Mouse (Mus musculus) midbrain, embryonic 10.5 days (tissue): ENCODE data around the gene Spata45. TPM values are rescaled to one million over a fixed set of nuclear protein-coding genes. Genes with fewer than 3 reads are reported as not detected.

Source experiments
- DNase-seq: peaks from one replicate; pipeline ENCODE4 v3.0.0-alpha.2; 2017; ENCODE audit warnings: low spot score
- H3K27ac ChIP-seq: fragments of 300-500 bp; sonication (generic); replicated peaks from 2 replicates; pipeline ENCODE4 v1.5.1; 2016; ENCODE audit warnings: mild to moderate bottlenecking
- H3K27me3 ChIP-seq: fragments of 300-500 bp; sonication (generic); 2 replicates; pipeline ENCODE4 v1.6.1; 2016; ENCODE audit warnings: low read depth, mild to moderate bottlenecking; ENCODE audit not compliant: poor library complexity, severe bottlenecking
- H3K36me3 ChIP-seq: fragments of 300-500 bp; sonication (generic); 2 replicates; pipeline ENCODE4 v1.6.1; 2016; ENCODE audit warnings: mild to moderate bottlenecking, moderate library complexity
- H3K4me1 ChIP-seq: fragments of 300-500 bp; sonication (generic); 2 replicates; pipeline ENCODE4 v1.6.1; 2016
- H3K4me3 ChIP-seq: fragments of 300-500 bp; sonication (generic); 2 replicates; pipeline ENCODE4 v1.5.1; 2016; ENCODE audit warnings: mild to moderate bottlenecking, moderate library complexity
- H3K9me3 ChIP-seq: fragments of 300-500 bp; sonication (generic); replicated peaks from 2 replicates; pipeline ENCODE4 v1.6.1; 2016; ENCODE audit warnings: mild to moderate bottlenecking
- WGBS: fragments of 180-500 bp; shearing (Covaris S2); methylation state at CpG from one replicate; pipeline ENCODE4 v1.1.7; 2016; 5-methylcytosine and 5-hydroxymethylcytosine counted together
- polyA plus RNA-seq: library from polyadenylated mRNA; unstranded; fragments of >200 nt; fragmentation: Nextera tagmentation; extraction: Ambion mirVana; gene quantifications from 2 replicates; pipeline ENCODE4 v1.2.1, GENCODE M21; 2016

Spata45 gene
- polyA plus RNA-seq, result not detected in 2 replicates

DNA sequence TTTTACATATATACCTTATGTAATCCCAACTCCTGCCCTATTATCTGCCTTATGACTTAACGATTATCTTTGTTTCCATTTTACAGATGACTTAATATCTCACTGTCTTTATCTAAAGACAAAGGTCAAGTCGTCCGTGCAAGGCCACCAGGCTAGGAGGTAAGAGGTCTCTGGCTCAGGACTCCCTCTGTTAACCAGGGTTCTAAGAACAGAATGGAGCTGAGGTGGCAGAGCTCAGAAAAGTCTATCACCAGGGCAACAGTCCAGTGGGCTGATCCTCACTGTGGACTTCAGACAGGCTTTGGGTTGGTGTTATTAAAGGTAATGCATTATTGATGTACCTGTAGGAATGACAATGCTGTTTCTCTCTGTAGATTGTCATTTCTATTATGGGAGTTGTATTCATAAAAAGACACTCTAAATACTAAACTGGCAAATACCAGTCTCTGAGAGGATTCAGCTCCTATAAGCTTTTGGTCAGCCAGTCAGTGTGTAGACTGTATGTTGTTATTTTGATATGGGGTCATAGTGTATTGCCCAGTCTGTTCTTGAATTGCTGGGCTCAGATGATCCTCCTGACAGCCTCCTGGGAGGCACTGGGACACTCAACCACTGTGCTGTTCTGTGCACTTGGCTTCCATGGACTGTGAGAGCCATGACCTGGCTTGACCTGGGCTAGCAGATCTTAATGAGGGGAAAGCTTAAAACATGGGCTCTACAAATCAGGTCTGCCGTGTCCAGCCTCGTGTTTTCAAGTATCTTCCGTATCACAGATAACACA lies at the start of gene Spata45:
Gene Spata45, plus strand, starts transcription at position 86 of the 781 bp plus-strand sequence.
- Histone ChIP-seq H3K4me3 (no peak within 1 kb of the TSS), H3K36me3 (no peaks in the 10 kb centered on the region), H3K9me3 (no peaks in the 10 kb centered on the region), H3K27ac (no peak within 1 kb of the TSS), H3K27me3 (no peaks in the 10 kb centered on the region), H3K4me1 (peaks cover 12% of the 10 kb centered on the region)
- no peak for DNase-seq
- 82% methylated on average over 6 of the region's 6 CpGs for WGBS

DNA sequence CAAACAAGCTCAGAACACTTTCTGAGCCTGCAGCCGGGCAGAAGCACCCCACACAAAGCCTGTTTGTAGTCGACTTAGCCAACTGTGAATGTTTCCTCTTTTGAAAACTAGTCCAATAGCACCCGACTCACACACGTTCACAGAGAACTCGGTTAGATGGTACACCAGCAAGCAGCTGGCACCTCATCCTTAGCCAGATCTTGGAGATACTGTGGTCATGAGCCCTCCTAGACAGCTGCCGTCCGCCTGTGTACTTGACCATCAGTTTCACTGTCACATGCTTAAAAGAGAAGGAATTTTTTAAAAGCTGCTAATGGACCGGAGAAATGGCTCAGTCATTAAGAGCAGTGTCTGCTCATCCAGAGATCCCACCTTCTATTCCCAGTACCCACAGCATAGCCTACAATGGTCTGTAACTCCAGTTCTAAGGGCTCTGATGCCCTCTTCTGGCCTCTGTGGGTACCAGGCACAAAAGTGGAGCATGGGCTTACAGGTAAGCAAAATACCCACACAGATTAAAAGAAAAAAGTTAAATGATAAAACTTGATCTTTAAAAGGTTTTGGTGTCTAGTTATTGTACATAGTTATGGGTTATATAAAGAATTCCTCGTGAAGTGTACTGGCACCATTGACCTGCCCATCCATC lies 46.9 kb upstream of the Spata45 start:
- Histone ChIP-seq H3K27me3 (no peaks in the 10 kb centered on the region), H3K4me3 (no peak overlapping the region), H3K27ac (no peak overlapping the region), H3K4me1 (no peaks in the 10 kb centered on the region), H3K36me3 (no peaks in the 10 kb centered on the region), H3K9me3 (no peaks in the 10 kb centered on the region)
- WGBS, result 84% methylated on average over 9 of the region's 9 CpGs
- no peak for DNase-seq

DNA sequence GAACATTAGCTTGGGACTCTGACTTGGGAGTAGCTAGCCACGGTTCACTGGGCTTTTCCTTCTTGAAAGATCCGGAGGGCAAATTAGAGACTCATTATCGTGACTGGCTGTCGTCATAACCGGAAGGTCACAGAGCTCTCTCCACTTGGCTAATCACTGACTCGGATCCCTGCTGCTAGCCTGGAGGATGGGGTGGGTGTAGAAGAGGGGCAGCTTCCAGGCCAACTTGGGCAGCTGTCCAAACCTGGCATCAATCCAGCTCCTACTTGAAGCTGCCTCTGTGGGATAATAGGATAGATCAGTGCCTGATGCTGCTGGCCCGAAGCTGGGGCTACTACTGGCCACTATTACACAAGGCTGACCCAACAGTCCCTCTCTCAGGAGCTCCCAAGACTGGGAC lies 40.9 kb upstream of the Spata45 start:
- Histone ChIP-seq H3K4me1 (no peaks in the 10 kb centered on the region), H3K9me3 (0 out of 2 replicates have a peak, but pooled peaks cover 6% of the 10 kb centered on the region), H3K4me3 (no peak overlapping the region), H3K36me3 (no peaks in the 10 kb centered on the region), H3K27ac (no peak overlapping the region), H3K27me3 (no peaks in the 10 kb centered on the region)
- no peak for DNase-seq
- 80% methylated on average over 7 of the region's 7 CpGs for WGBS

DNA sequence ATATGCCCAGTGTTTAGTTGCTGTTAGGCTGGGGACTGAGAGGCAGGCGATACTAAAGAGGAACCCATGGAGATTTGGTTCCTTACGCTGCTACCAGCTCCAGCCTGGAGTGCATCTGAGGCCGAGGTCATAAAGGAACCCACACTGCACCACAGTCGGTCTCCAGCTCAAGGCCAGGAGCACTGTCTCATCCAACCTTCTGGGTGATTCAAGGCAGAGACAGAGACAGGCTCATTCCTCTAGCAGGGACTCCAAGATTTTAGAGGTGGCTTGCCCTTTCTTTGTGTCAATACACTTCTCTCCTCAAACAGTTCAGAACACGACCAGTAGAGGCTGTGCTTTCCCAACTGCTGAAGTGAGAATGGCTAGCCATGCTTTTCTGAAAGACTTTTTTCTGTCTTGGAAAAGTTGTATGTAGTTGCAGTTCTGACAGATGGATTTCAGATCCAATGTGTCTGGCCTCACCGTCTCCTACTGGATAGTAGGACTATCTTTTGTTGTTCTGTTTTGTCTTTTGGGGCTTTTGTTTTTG lies 40.0 kb upstream of the Spata45 start:
- no peak overlapping the region for H3K4me3 ChIP-seq
- no peaks in the 10 kb centered on the region for H3K27me3 ChIP-seq
- H3K27ac ChIP-seq, result no peak overlapping the region
- 0 out of 2 replicates have a peak, but pooled peaks cover 6% of the 10 kb centered on the region for H3K9me3 ChIP-seq
- H3K36me3 ChIP-seq, result no peaks in the 10 kb centered on the region
- no peaks in the 10 kb centered on the region for H3K4me1 ChIP-seq
- no peak for DNase-seq
- WGBS, result 74% methylated on average over 6 of the region's 6 CpGs

DNA sequence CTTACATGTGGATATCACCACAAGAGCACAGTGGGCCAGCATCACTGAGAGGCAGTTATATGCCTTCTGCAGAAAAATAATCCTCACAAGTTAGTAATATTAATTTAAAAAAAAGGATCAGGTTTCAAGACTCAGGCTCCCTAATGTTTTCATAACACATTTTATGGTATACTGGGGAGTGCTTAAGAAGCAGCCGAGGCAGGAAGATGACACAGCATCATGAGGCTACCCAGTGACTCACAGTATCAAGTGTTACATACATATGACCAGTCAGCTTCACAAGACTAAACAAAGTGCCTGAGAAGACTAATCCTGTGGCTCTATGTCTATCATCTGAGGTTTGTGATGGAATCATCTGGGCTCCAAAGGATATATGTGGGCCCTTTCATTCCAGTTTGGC lies 38.4 kb upstream of the Spata45 start:
- Histone ChIP-seq H3K4me3 (no peak overlapping the region), H3K27me3 (no peaks in the 10 kb centered on the region), H3K36me3 (no peaks in the 10 kb centered on the region), H3K27ac (no peak overlapping the region), H3K4me1 (no peaks in the 10 kb centered on the region), H3K9me3 (0 out of 2 replicates have a peak, but pooled peaks cover 6% of the 10 kb centered on the region)
- DNase-seq, result no peak
- WGBS, result 79% methylated on average over 1 of the region's 1 CpGs

DNA sequence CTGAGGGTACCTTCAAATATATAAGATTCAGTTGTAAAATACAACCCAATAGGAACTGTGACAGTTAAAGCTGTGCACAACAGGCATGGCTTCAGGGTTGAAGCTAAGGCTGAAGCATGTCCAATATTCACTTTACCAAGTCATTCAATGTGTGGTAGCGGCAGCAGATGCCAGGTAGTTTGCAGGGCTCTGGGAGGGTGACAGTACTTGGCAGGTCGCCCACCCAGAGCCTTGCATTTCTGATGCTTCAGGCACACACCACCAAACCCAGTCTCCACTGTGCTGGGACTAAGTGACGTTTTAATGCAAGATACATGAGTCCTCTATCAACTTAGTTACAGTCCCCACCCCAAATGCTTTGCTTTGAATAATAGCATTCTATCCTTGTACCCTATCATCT lies 35.8 kb upstream of the Spata45 start:
- H3K9me3 ChIP-seq, result 0 out of 2 replicates have a peak, but pooled peaks cover 6% of the 10 kb centered on the region
- no peaks in the 10 kb centered on the region for H3K4me1 ChIP-seq
- no peak overlapping the region for H3K27ac ChIP-seq
- H3K4me3 ChIP-seq, result no peak overlapping the region
- WGBS, result 86% methylated on average over 3 of the region's 3 CpGs
- H3K27me3 ChIP-seq, result no peaks in the 10 kb centered on the region
- no peak for DNase-seq
- peaks cover 14% of the 10 kb centered on the region for H3K36me3 ChIP-seq

DNA sequence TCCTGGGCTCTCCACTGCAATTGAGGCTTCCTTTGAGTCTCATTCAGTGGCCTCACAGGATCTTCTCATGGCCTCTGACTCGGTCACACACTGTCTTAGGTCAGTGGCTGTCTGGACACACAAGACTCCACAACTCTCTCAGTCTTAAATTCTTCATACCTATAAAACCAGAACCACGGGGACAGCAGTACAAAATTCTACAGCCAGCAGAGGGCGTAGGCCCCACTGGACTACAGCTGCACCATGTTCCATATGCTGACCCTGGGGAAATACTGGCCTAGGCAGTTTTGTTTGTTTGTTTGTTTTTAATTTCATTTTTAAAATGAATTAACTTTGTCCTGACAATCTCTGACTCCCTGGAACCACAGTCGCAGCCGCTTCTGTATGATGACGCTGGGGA lies 34.2 kb upstream of the Spata45 start:
- Histone ChIP-seq H3K27me3 (no peaks in the 10 kb centered on the region), H3K27ac (no peak overlapping the region), H3K4me1 (no peaks in the 10 kb centered on the region), H3K36me3 (peaks cover 19% of the 10 kb centered on the region), H3K4me3 (no peak overlapping the region), H3K9me3 (0 out of 2 replicates have a peak, but pooled peaks cover 6% of the 10 kb centered on the region)
- WGBS, result 66% methylated on average over 6 of the region's 6 CpGs
- no peak for DNase-seq

DNA sequence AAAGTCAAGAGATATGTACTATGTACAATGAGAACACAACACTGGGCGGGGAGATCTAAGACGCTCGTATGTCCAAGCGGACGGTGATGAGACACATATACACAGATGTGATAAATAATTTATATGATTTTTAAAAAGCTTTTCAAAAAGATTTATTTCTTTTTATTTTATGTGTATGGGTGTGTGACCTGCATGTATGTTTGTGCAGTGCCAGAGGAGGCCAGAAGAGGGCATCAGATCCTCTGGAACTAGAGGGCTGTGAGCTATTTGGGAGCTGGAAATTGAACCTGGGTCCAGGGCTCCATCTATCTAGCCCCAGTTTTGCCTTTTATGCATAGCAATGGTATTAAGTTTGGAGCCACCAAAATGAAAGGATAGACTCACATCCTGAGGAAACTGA lies 27.7 kb upstream of the Spata45 start:
- Histone ChIP-seq H3K9me3 (no peaks in the 10 kb centered on the region), H3K27ac (no peak overlapping the region), H3K4me1 (no peaks in the 10 kb centered on the region), H3K36me3 (peaks cover 81% of the 10 kb centered on the region), H3K27me3 (no peaks in the 10 kb centered on the region), H3K4me3 (no peak overlapping the region)
- 96% methylated on average over 5 of the region's 5 CpGs for WGBS
- no peak for DNase-seq

DNA sequence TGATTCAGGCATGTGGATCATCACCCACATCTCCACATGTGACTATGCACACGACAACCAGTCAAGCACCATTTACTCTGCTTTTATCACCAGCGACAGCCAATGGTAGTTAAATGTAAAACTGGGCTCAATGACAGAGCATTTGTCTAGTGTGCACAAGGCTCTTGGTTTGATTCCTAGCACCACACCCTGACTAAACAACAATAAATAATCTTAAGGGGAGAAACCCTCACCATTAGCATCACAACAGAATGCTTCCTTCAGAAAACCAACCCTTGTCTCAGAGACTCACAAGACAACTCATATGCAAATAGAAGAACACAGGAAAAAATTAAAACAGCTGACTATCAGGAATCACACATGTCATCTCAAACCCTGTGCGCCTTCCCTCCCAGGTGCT lies 22.2 kb upstream of the Spata45 start:
- no peaks in the 10 kb centered on the region for H3K9me3 ChIP-seq
- 95% methylated on average over 3 of the region's 3 CpGs for WGBS
- no peak overlapping the region for H3K27ac ChIP-seq
- H3K36me3 ChIP-seq, result peaks cover 65% of the 10 kb centered on the region
- H3K4me3 ChIP-seq, result no peak overlapping the region
- no peak for DNase-seq
- no peaks in the 10 kb centered on the region for H3K4me1 ChIP-seq
- no peaks in the 10 kb centered on the region for H3K27me3 ChIP-seq

DNA sequence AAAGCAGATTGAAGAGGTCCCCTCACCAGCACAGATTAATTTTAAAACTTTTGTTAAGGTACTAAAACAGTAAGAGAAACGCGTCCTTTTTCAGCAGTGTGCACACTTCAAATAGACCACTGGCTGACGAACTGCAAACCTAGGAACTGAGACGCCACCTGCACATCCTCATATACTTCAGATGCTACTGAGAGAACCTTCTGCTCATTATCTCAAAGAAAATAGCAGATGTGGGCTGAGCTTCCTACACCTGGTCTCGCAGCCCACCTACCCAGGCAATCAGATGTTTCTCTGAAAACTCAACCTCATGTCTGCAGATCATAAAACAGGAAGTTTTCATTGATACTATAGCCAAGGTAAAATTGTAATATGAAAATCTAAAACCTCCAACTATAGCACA lies 16.6 kb upstream of the Spata45 start:
- H3K27me3 ChIP-seq, result no peaks in the 10 kb centered on the region
- 95% methylated on average over 5 of the region's 5 CpGs for WGBS
- H3K36me3 ChIP-seq, result peaks cover 34% of the 10 kb centered on the region
- H3K4me3 ChIP-seq, result no peak overlapping the region
- peaks cover 7% of the 10 kb centered on the region for H3K4me1 ChIP-seq
- no peak overlapping the region for H3K27ac ChIP-seq
- H3K9me3 ChIP-seq, result no peaks in the 10 kb centered on the region
- no peak for DNase-seq

DNA sequence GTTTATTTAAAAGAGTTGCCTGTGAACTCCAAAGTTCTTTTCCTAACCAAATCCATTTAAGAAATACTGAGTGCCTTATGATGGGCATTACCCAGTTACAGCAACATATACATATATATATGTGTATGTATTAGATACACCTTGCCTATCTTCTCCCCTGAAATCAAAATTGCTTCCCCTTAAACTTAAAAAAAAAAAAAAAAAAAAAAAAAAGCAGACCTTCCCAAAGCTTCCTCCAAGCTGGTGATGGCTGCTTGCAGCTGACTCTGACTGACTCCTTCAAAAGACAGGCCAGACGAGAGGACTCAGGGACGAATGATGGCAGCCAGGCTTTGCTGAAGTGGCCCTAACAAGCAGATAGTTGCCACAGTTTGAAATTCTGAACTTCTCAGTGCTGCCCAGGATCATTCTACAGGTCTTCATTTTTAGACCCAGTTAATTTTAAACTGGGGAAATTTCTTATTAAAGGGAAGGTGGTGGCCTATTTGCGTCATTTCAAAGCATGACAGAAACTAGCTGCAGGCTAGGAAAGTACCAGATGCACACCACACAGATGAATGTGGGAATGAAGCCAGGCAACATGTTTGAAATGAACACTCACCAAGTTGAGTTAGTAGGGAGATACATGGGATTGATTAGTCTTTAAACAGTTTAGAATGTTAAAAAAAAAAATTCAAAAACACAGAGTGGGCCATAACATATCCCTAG lies 16.1 kb upstream of the Spata45 start:
- H3K9me3 ChIP-seq, result no peaks in the 10 kb centered on the region
- H3K4me1 ChIP-seq, result peaks cover 12% of the 10 kb centered on the region
- no peak overlapping the region for H3K4me3 ChIP-seq
- peaks cover 29% of the 10 kb centered on the region for H3K36me3 ChIP-seq
- H3K27ac ChIP-seq, result no peak overlapping the region
- 90% methylated on average over 3 of the region's 3 CpGs for WGBS
- DNase-seq, result no peak
- no peaks in the 10 kb centered on the region for H3K27me3 ChIP-seq

DNA sequence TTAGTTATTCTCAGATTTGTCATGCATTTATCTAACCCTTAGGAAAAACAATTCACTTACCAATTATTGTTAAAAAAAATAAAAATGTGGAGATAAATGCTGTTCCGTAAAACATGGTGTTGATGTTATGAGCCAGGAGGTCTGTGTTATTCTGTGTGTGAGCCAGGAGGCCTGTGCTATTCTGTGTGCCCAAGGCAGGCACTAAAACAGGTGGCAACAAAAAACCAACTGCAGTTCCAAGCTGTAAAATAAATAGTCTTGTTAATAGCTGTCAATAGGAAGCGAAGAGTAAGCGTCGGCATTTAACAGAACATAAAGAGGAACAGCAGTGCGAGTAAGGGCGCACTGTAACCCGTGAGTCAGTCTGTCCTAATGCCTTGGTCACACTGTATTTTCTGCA lies 15.4 kb upstream of the Spata45 start:
- 93% methylated on average over 7 of the region's 7 CpGs for WGBS
- no peak for DNase-seq
- Histone ChIP-seq H3K9me3 (no peaks in the 10 kb centered on the region), H3K4me3 (no peak overlapping the region), H3K27me3 (no peaks in the 10 kb centered on the region), H3K27ac (no peak overlapping the region), H3K36me3 (peaks cover 28% of the 10 kb centered on the region), H3K4me1 (peaks cover 16% of the 10 kb centered on the region)
